Mouse (Mus musculus): ENCODE data around the gene 1700028J19Rik. TPM values are rescaled to one million over a fixed set of nuclear protein-coding genes. Genes with fewer than 3 reads are reported as not detected.
"Not testable (repeated sequence)": the region's sequence is repeated elsewhere in the genome, so short reads cannot be mapped to it uniquely, and the experiment has no call there.

1700028J19Rik gene
- polyA plus RNA-seq, 1 experiment: 3.6 TPM

- Histone ChIP-seq H3K27me3 (ENCODE audit: control insufficient read depth, insufficient read depth, low read length) (no peaks in the 10 kb centered on the region), H3K36me3 (ENCODE audit: control insufficient read depth, insufficient read depth, low read length) (peaks cover 4% of the 10 kb centered on the region; the same call in 1 of the 2 replicates), H3K27ac (ENCODE audit: control insufficient read depth, insufficient read depth, low read length) (no peak within 1 kb of the TSS), H3K4me3 (ENCODE audit: control insufficient read depth, insufficient read depth, low read length) (no peak within 1 kb of the TSS), H3K4me1 (replicated peaks; ENCODE audit: control insufficient read depth, insufficient read depth, low read length) (no peaks in the 10 kb centered on the region)
- 89% methylated on average over 4 of the region's 4 CpGs for WGBS
- no peak for TF ChIP-seq CTCF (IDR thresholded peaks at IDR 0.05; ENCODE audit: borderline replicate concordance, control insufficient read depth, extremely low read depth, insufficient read depth, low read length, poor library complexity)
- no peak for DNase-seq
These were observed 10.8 kb upstream of the 1700028J19Rik start, which contains the start of gene Acp4 for GRCm38 (mm10) chr7:44257278-44257677. Gene Acp4, minus strand, starts transcription at chr7:44257378.

DNA sequence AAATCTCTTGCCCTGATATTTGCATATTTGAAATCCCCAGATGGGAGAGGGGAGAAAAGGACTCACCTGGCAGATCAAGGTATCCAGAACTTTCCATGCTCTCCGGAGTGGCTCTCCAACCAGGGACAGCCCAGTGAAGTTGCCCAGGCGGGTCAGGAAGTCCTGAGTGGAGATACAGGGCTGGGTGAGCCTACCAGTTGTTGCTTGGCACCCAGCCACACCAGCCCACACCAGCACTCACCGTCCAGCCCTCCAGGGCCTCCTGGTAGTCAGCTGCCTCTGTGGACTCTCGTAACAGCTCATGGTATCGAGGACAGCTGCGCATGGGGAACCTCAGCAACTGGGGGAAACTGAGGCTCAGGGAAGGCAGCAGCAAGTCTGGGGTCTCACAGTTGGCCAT, 8.4 kb upstream of the 1700028J19Rik start:
- H3K27ac ChIP-seq (ENCODE audit: control insufficient read depth, insufficient read depth, low read length): no peak overlapping the region
- WGBS: 86% methylated on average over 6 of the region's 6 CpGs
- no peak for DNase-seq
- no peak overlapping the region for H3K4me3 ChIP-seq (ENCODE audit: control insufficient read depth, insufficient read depth, low read length)
- no peaks in the 10 kb centered on the region for H3K27me3 ChIP-seq (ENCODE audit: control insufficient read depth, insufficient read depth, low read length)
- peaks cover 10% of the 10 kb centered on the region; the same call in 1 of the 2 replicates for H3K36me3 ChIP-seq (ENCODE audit: control insufficient read depth, insufficient read depth, low read length)
- TF ChIP-seq CTCF (IDR thresholded peaks at IDR 0.05; ENCODE audit: borderline replicate concordance, control insufficient read depth, extremely low read depth, insufficient read depth, low read length, poor library complexity) (no peak), POLR2A (IDR thresholded peaks at IDR 0.05; ENCODE audit: control insufficient read depth, extremely low read depth, insufficient read depth, low read length, poor library complexity) (no peak)
- H3K4me1 ChIP-seq (replicated peaks; ENCODE audit: control insufficient read depth, insufficient read depth, low read length): no peaks in the 10 kb centered on the region

DNA sequence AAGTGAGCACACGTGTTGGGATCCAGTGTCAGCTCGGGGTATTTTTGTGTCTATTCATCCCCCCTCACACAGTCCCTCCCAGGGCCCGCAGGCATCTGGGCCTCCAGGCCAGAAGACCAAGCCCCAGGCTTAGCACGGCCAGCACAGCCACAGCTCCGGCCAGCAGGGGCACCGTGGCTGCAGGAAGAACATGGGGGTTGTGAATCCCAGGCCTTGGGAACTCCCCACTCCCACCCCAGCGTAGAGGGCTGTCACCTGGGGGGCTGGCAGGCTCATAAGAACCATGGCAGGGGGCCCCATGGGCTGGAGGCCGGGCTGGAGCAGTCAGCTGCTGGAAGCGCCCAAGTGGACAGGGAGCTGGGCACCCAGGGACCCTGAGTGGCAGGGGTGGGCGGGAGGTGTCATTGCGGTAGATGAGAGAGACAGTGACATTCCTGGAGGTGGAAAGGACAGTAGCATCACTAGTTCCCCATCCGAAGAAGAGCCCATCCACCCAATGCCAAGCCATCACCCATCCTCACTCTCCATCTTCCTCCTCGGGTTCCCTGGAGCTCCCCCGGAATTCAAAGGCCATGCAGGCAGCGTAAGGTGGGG, 6.6 kb upstream of the 1700028J19Rik start:
- Histone ChIP-seq H3K27me3 (ENCODE audit: control insufficient read depth, insufficient read depth, low read length) (no peaks in the 10 kb centered on the region), H3K36me3 (ENCODE audit: control insufficient read depth, insufficient read depth, low read length) (peaks cover 14% of the 10 kb centered on the region; the same call in 1 of the 2 replicates), H3K27ac (ENCODE audit: control insufficient read depth, insufficient read depth, low read length) (no peak overlapping the region), H3K4me3 (ENCODE audit: control insufficient read depth, insufficient read depth, low read length) (no peak overlapping the region), H3K4me1 (replicated peaks; ENCODE audit: control insufficient read depth, insufficient read depth, low read length) (no peaks in the 10 kb centered on the region)
- DNase-seq: no peak
- TF ChIP-seq POLR2A (IDR thresholded peaks at IDR 0.05; ENCODE audit: control insufficient read depth, extremely low read depth, insufficient read depth, low read length, poor library complexity) (no peak), CTCF (IDR thresholded peaks at IDR 0.05; ENCODE audit: borderline replicate concordance, control insufficient read depth, extremely low read depth, insufficient read depth, low read length, poor library complexity) (no peak)
- 92% methylated on average over 15 of the region's 15 CpGs for WGBS

GRCm38 (mm10) chr7:44250732-44251275, 4.3 kb upstream of the 1700028J19Rik start:
- 96% methylated on average over 17 of the region's 17 CpGs for WGBS
- not testable (repeated sequence) for H3K27me3 ChIP-seq (ENCODE audit: control insufficient read depth, insufficient read depth, low read length); H3K27ac ChIP-seq (ENCODE audit: control insufficient read depth, insufficient read depth, low read length); H3K4me3 ChIP-seq (ENCODE audit: control insufficient read depth, insufficient read depth, low read length); H3K4me1 ChIP-seq (replicated peaks; ENCODE audit: control insufficient read depth, insufficient read depth, low read length); DNase-seq
- peaks cover 14% of the 10 kb centered on the region; the same call in 1 of the 2 replicates for H3K36me3 ChIP-seq (ENCODE audit: control insufficient read depth, insufficient read depth, low read length)

DNA sequence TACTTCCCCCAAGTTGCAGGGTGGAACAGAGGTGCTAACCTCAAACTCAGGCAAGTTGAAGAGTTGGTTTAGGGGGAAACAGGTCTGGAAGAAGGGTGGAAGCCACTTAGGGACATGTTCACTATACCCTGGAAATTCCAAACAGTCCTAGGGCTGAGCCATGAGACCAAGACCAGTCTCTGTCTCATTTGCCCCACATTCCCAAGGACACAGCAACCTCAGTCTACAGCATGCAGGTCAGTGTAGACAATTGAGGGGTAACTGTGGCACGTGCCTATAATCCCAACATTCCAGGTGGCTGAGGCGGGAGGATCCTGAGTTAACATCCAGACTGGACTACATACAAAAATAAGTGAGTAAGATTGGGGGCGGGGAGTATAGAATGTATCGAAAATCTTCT, 2.8 kb upstream of the 1700028J19Rik start:
- TF ChIP-seq CTCF (IDR thresholded peaks at IDR 0.05; ENCODE audit: borderline replicate concordance, control insufficient read depth, extremely low read depth, insufficient read depth, low read length, poor library complexity): no peak
- TF ChIP-seq POLR2A (IDR thresholded peaks at IDR 0.05; ENCODE audit: control insufficient read depth, extremely low read depth, insufficient read depth, low read length, poor library complexity): no peak
- Histone ChIP-seq H3K36me3 (ENCODE audit: control insufficient read depth, insufficient read depth, low read length) (peaks cover 14% of the 10 kb centered on the region; the same call in 1 of the 2 replicates), H3K27ac (ENCODE audit: control insufficient read depth, insufficient read depth, low read length) (no peak overlapping the region), H3K4me1 (replicated peaks; ENCODE audit: control insufficient read depth, insufficient read depth, low read length) (peaks cover 6% of the 10 kb centered on the region; the same call in 1 of the 2 replicates), H3K27me3 (ENCODE audit: control insufficient read depth, insufficient read depth, low read length) (no peaks in the 10 kb centered on the region), H3K4me3 (ENCODE audit: control insufficient read depth, insufficient read depth, low read length) (no peak overlapping the region)
- no peak for DNase-seq
- WGBS: 97% methylated on average over 4 of the region's 4 CpGs

- 89% methylated on average over 2 of the region's 2 CpGs for WGBS
- Histone ChIP-seq H3K27me3 (ENCODE audit: control insufficient read depth, insufficient read depth, low read length) (no peaks in the 10 kb centered on the region), H3K27ac (ENCODE audit: control insufficient read depth, insufficient read depth, low read length) (no peak overlapping the region), H3K4me1 (replicated peaks; ENCODE audit: control insufficient read depth, insufficient read depth, low read length) (peaks cover 6% of the 10 kb centered on the region; the same call in 1 of the 2 replicates), H3K36me3 (ENCODE audit: control insufficient read depth, insufficient read depth, low read length) (peaks cover 14% of the 10 kb centered on the region; the same call in 1 of the 2 replicates), H3K4me3 (ENCODE audit: control insufficient read depth, insufficient read depth, low read length) (no peak overlapping the region)
- DNase-seq: no peak
- TF ChIP-seq POLR2A (IDR thresholded peaks at IDR 0.05; ENCODE audit: control insufficient read depth, extremely low read depth, insufficient read depth, low read length, poor library complexity) (no peak), CTCF (IDR thresholded peaks at IDR 0.05; ENCODE audit: borderline replicate concordance, control insufficient read depth, extremely low read depth, insufficient read depth, low read length, poor library complexity) (no peak)
These were observed 1.5 kb upstream of the 1700028J19Rik start for GRCm38 (mm10) chr7:44247971-44248370.
